Mouse (Mus musculus) embryonic facial prominence, embryonic 14.5 days (tissue): ENCODE data around the gene Sfxn5. TPM values are rescaled to one million over a fixed set of nuclear protein-coding genes. Genes with fewer than 3 reads are reported as not detected.

Experiments used
- ATAC-seq: fragments of 200-750 bp; cut with Nextera tagmentation; 2 replicates; pipeline ENCODE4 v1.8.0; 2017; ENCODE audit warnings: low read depth, moderate number of reproducible peaks, moderate TSS enrichment
- DNase-seq: peaks from one replicate; pipeline ENCODE4 v3.0.0-alpha.2; 2015; ENCODE audit warnings: low spot score
- H3K27ac ChIP-seq: fragments of 300-500 bp; sonication (generic); replicated peaks from 2 replicates; pipeline ENCODE4 v1.5.1; 2014; ENCODE audit warnings: low read depth, mild to moderate bottlenecking, low read length, moderate library complexity
- H3K27me3 ChIP-seq: fragments of 300-500 bp; sonication (generic); replicated peaks from 2 replicates; pipeline ENCODE4 v1.6.1; 2014; ENCODE audit warnings: low read length; ENCODE audit not compliant: control insufficient read depth, insufficient read depth
- H3K36me3 ChIP-seq: fragments of 300-500 bp; sonication (generic); 2 replicates; pipeline ENCODE4 v1.6.1; 2014; ENCODE audit warnings: low read length, mixed read lengths; ENCODE audit not compliant: control insufficient read depth, insufficient read depth
- H3K4me1 ChIP-seq: fragments of 300-500 bp; sonication (generic); 2 replicates; pipeline ENCODE4 v1.6.1; 2014; ENCODE audit warnings: antibody characterized with exemption, low read length; ENCODE audit not compliant: control insufficient read depth, insufficient read depth
- H3K4me2 ChIP-seq: fragments of 300-500 bp; sonication (generic); 2 replicates; pipeline ENCODE4 v1.6.1; 2014; ENCODE audit warnings: low read depth, mild to moderate bottlenecking, low read length, moderate library complexity, mixed read lengths
- H3K4me3 ChIP-seq: fragments of 300-500 bp; sonication (generic); 2 replicates; pipeline ENCODE4 v1.5.1; 2014; ENCODE audit warnings: low read depth, mild to moderate bottlenecking, low read length
- H3K9ac ChIP-seq: fragments of 300-500 bp; sonication (generic); 2 replicates; pipeline ENCODE4 v1.6.1; 2014; ENCODE audit warnings: low read depth, mild to moderate bottlenecking, low read length, moderate library complexity, mixed read lengths
- H3K9me3 ChIP-seq: fragments of 300-500 bp; sonication (generic); 2 replicates; pipeline ENCODE4 v1.6.1; 2016; ENCODE audit warnings: low read length; ENCODE audit not compliant: control insufficient read depth
- WGBS: fragments of 180-500 bp; shearing (Covaris S2); extraction: QIAGEN DNeasy Blood & Tissue Kit; methylation state at CpG from one replicate; pipeline ENCODE4 v1.1.7; 2014; 5-methylcytosine and 5-hydroxymethylcytosine counted together
- polyA plus RNA-seq: library from polyadenylated mRNA; unstranded; fragments of >200 nt; fragmentation: Nextera tagmentation; extraction: Ambion mirVana; gene quantifications from 2 replicates; pipeline ENCODE4 v1.2.1, GENCODE M21; 2014

Gene Sfxn5
- polyA plus RNA-seq, 1 experiment from 2014 or later, result 6.7 TPM

GRCm38 (mm10) chr6:85276571-85276970 lies 56.7 kb downstream of the Sfxn5 start:
- H3K4me3 ChIP-seq, result no peak overlapping the region
- no peak overlapping the region for H3K4me2 ChIP-seq
- no peak for DNase-seq
- H3K9me3 ChIP-seq, result no peaks in the 10 kb centered on the region
- H3K36me3 ChIP-seq, result no peaks in the 10 kb centered on the region
- no peaks in the 10 kb centered on the region for H3K27me3 ChIP-seq
- WGBS, result 80% methylated on average over 8 of the region's 8 CpGs
- ATAC-seq, result no peak
- H3K4me1 ChIP-seq, result no peaks in the 10 kb centered on the region
- H3K27ac ChIP-seq, result no peak overlapping the region
- H3K9ac ChIP-seq, result no peak overlapping the region

DNA sequence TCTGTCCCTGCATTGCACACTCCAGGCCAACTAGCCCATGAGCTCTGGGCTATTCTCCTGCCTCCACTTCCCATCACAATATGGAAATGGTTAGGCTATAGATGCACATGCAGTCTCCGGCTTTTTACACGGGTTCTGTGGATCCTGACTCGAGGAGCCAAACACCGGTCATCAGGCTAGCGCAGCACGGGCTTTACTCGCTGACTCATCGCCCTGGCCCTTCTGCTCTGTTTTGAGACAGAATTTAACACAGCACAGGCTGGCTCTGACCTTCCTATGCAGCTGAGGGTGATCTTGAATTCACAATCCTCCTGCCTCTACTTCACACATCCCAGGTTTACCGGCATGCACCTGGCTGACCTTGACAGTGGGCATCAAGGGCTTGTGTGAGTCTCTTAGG lies 60.8 kb downstream of the Sfxn5 start:
- DNase-seq (no peak), ATAC-seq (no peak)
- Histone ChIP-seq H3K9ac (no peak overlapping the region), H3K4me2 (no peak overlapping the region), H3K4me3 (no peak overlapping the region), H3K36me3 (no peaks in the 10 kb centered on the region), H3K27me3 (no peaks in the 10 kb centered on the region), H3K4me1 (no peaks in the 10 kb centered on the region), H3K27ac (no peak overlapping the region), H3K9me3 (no peaks in the 10 kb centered on the region)
- WGBS, result 89% methylated on average over 9 of the region's 9 CpGs

DNA sequence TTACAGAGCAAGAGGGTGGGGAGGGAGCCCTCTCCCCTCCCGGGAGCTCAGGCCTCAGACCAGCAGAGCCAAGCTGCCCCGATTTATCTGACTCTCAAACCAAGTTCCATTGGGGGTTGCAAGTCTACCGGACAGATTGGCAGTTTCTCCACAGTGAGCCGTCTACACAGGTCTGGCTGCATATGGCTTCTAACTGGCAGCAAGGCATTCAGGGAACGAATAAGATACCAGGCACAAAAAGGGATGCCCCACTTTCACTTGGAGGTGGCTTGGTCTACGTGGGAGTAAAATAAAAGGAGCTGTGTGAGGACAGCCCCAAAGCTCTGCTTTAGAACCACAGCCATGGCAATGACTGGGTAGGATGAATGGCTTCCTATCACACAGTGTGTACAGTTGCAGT lies 67.2 kb downstream of the Sfxn5 start:
- 42% methylated on average over 6 of the region's 6 CpGs for WGBS
- ATAC-seq, result no peak

DNA sequence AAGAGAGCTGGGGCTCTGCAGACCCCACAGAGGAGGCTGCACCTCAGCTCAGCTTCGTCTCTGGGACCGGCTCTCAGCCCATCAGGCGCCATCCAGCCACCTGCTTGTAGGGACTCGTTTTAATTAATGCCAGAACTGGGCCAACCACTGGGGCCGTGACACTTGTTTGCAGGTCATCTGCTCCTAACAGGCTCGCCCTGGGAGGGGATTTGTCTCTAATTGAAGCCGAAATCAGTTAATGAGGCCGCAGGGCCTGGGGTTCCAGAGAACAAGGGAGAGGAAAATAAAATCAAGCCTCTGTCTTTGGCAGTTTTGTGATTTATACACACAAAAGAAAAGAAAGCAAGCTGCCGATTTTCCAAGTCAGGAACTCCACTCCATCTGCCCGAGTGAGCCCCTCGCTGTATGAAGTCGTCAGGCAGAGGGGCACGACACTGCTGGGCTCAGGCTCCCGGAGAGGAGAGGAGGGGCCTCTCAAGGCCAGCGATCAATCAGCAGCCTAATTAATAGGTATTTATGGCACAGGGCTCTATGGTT lies 68.2 kb downstream of the Sfxn5 start:
- Histone ChIP-seq H3K36me3 (no peaks in the 10 kb centered on the region), H3K4me3 (no peak overlapping the region), H3K27me3 (no peaks in the 10 kb centered on the region), H3K27ac (no peak overlapping the region), H3K4me1 (peaks cover 12% of the 10 kb centered on the region; the same call in 1 of the 2 replicates), H3K4me2 (no peak overlapping the region; the same call in 1 of the 2 replicates), H3K9ac (no peak overlapping the region), H3K9me3 (no peaks in the 10 kb centered on the region)
- ATAC-seq, result peak; percentile 73; the same call in 1 of the 2 replicates
- 15% methylated on average over 15 of the region's 15 CpGs for WGBS
- peak; percentile 73 for DNase-seq

More for the DNA sequence above, 67.2 kb downstream of the Sfxn5 start:
- Histone ChIP-seq H3K9ac (no peak overlapping the region), H3K4me1 (peaks cover 12% of the 10 kb centered on the region; the same call in 1 of the 2 replicates), H3K4me2 (no peak overlapping the region), H3K36me3 (no peaks in the 10 kb centered on the region), H3K27ac (no peak overlapping the region), H3K27me3 (no peaks in the 10 kb centered on the region), H3K9me3 (no peaks in the 10 kb centered on the region), H3K4me3 (no peak overlapping the region)
- no peak for DNase-seq

GRCm38 (mm10) chr6:85262865-85263515 lies 70.2 kb downstream of the Sfxn5 start:
- peaks cover 12% of the 10 kb centered on the region; the same call in 1 of the 2 replicates for H3K4me1 ChIP-seq
- H3K9ac ChIP-seq, result no peak overlapping the region
- no peak for ATAC-seq
- no peaks in the 10 kb centered on the region for H3K9me3 ChIP-seq
- H3K27me3 ChIP-seq, result no peaks in the 10 kb centered on the region
- no peaks in the 10 kb centered on the region for H3K36me3 ChIP-seq
- no peak overlapping the region for H3K4me3 ChIP-seq
- H3K4me2 ChIP-seq, result no peak overlapping the region
- peak; percentile 33 for DNase-seq
- 100% methylated on average over 4 of the region's 4 CpGs for WGBS
- H3K27ac ChIP-seq, result no peak overlapping the region

DNA sequence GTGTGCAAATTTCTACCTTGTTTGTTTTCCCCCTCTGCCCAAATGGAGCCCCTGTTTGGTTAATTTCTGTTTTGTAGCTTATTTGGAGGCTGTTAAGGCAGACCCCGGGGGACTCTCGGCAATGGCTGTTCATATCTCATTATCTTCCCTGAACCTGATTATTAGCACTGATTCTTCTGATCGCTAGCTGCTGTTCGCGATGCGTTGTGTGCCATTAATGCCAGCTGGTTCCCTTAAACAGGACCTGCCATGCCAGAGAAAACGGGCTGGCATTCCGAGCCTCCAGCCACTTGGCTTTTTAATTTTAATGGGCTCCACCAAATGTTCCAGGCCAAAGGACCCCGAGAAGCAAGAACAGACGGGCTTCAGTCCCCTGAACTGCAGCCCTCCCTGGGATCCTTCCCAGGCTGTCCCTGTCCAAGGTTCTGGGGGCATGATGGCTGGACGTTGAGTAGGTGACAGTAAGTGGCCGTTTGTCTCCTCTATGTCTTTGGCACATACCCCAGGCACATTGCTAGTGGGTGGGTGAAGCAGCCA lies 74.1 kb downstream of the Sfxn5 start:
- 62% methylated on average over 12 of the region's 12 CpGs for WGBS
- H3K4me1 ChIP-seq, result no peaks in the 10 kb centered on the region
- no peak overlapping the region for H3K4me2 ChIP-seq
- H3K27me3 ChIP-seq, result no peaks in the 10 kb centered on the region
- ATAC-seq (no peak), DNase-seq (no peak)
- no peak overlapping the region for H3K27ac ChIP-seq
- no peaks in the 10 kb centered on the region for H3K36me3 ChIP-seq
- no peaks in the 10 kb centered on the region for H3K9me3 ChIP-seq
- no peak overlapping the region for H3K4me3 ChIP-seq
- no peak overlapping the region for H3K9ac ChIP-seq

DNA sequence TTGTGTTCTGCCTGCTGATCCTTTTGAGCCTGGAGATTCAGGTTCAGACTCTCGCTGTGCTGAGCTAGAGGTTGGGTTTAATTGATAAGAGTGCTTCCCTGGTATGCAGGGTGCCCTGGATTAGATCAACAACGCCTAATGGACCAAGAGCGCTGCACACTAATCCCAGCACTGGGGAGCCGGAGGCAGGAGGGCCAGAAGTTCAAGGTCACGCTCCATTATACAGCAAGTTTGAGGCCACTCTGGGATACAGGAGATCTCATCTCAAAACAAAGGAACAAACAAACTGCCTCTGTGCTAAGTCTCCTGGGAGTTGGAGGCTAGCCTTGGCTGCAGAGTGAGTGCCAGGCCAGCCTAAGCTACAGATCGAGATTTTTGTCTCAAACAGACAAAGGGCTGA lies 77.6 kb downstream of the Sfxn5 start:
- no peaks in the 10 kb centered on the region for H3K9me3 ChIP-seq
- ATAC-seq (no peak), DNase-seq (no peak)
- H3K4me2 ChIP-seq, result no peak overlapping the region
- no peaks in the 10 kb centered on the region for H3K27me3 ChIP-seq
- H3K27ac ChIP-seq, result no peak overlapping the region
- no peak overlapping the region for H3K4me3 ChIP-seq
- WGBS, result 71% methylated on average over 6 of the region's 6 CpGs
- no peaks in the 10 kb centered on the region for H3K4me1 ChIP-seq
- H3K36me3 ChIP-seq, result no peaks in the 10 kb centered on the region
- H3K9ac ChIP-seq, result no peak overlapping the region

- WGBS, result 70% methylated on average over 7 of the region's 7 CpGs
- Histone ChIP-seq H3K4me1 (no peaks in the 10 kb centered on the region), H3K9ac (no peak overlapping the region), H3K4me2 (no peak overlapping the region), H3K9me3 (no peaks in the 10 kb centered on the region), H3K36me3 (no peaks in the 10 kb centered on the region), H3K27ac (no peak overlapping the region), H3K4me3 (no peak overlapping the region), H3K27me3 (no peaks in the 10 kb centered on the region)
- DNase-seq, result no peak
- no peak for ATAC-seq
These were observed 79.2 kb downstream of the Sfxn5 start for GRCm38 (mm10) chr6:85253994-85254541.
